Mouse (Mus musculus) layer of hippocampus, postnatal 10 days (tissue): ENCODE results near the gene 1700029J07Rik. TPM values are rescaled to one million over a fixed set of nuclear protein-coding genes. Genes with fewer than 3 reads are reported as not detected.
A peak's percentile ranks its signal among the peaks of the same experiment; 100 is the strongest.

ENCODE experiments used
- DNase-seq, 2 experiments: peaks; one replicate each; pipeline ENCODE4 v3.0.0; 2021; ENCODE audit warnings: low spot score in 2 of 2
- long read RNA-seq: library from polyadenylated mRNA; stranded (forward); transcript quantifications from one replicate; pipeline ENCODE4 v2.0.0, GENCODE M21; 2023
- total RNA-seq, 2 experiments: library from RNA; stranded (reverse); gene quantifications; 2 replicates each; pipeline ENCODE4 v1.2.3; 2021

The 1700029J07Rik gene
- 1 to 10 TPM; 4.0 to 4.3 TPM for total RNA-seq
- long read RNA-seq, partial matches to known transcripts, result 1 of 4 reads
- long read RNA-seq, other reads (novel, unspliced or antisense), result 0 of 4 reads

- peak; percentile 97 to 98 for DNase-seq
Measured at GRCm38 (mm10) chr8:45975126-45975836, at the start of gene 1700029J07Rik, which contains the start of gene Ufsp2. TSS of gene 1700029J07Rik (minus strand) at chr8:45975252. TSS of gene Ufsp2 (plus strand) at chr8:45975528.

- DNase-seq, result no peak
Measured at GRCm38 (mm10) chr8:46024392-46024791, 49.3 kb upstream of the 1700029J07Rik start.

GRCm38 (mm10) chr8:46022758-46023157, 47.7 kb upstream of the 1700029J07Rik start:
- no peak for DNase-seq

GRCm38 (mm10) chr8:46022203-46022602, 47.2 kb upstream of the 1700029J07Rik start:
- DNase-seq, result no peak

GRCm38 (mm10) chr8:46010746-46011680, 36.0 kb upstream of the 1700029J07Rik start:
- DNase-seq, result peak; percentile 45 to 48

GRCm38 (mm10) chr8:46010306-46010705, 35.3 kb upstream of the 1700029J07Rik start:
- DNase-seq, result no peak

- no peak for DNase-seq
Measured at GRCm38 (mm10) chr8:46007050-46007672, 32.1 kb upstream of the 1700029J07Rik start.

- DNase-seq, result no peak
Measured at GRCm38 (mm10) chr8:46005596-46005995, 30.5 kb upstream of the 1700029J07Rik start, which contains the start of gene Ankrd37. TSS of gene Ankrd37 (minus strand) at chr8:46005707.

- DNase-seq, result peak; percentile 97 to 99
Measured at GRCm38 (mm10) chr8:45999784-46000705, 25.0 kb upstream of the 1700029J07Rik start.

- no peak for DNase-seq
Measured at GRCm38 (mm10) chr8:45999138-45999783, 24.2 kb upstream of the 1700029J07Rik start, which contains the start of gene Lrp2bp. TSS of gene Lrp2bp (plus strand) at chr8:45999303.

- DNase-seq, result no peak
Measured at GRCm38 (mm10) chr8:45998228-45998627, 23.2 kb upstream of the 1700029J07Rik start.

- no peak for DNase-seq
Measured at GRCm38 (mm10) chr8:45995576-45995975, 20.5 kb upstream of the 1700029J07Rik start.

- DNase-seq, result no peak
Measured at GRCm38 (mm10) chr8:45994111-45994510, 19.1 kb upstream of the 1700029J07Rik start.

- DNase-seq, result no peak
Measured at GRCm38 (mm10) chr8:45990631-45991310, 15.7 kb upstream of the 1700029J07Rik start.

- DNase-seq, result no peak
Measured at GRCm38 (mm10) chr8:45988189-45988588, 13.1 kb upstream of the 1700029J07Rik start.

GRCm38 (mm10) chr8:45986665-45987064, 11.6 kb upstream of the 1700029J07Rik start:
- DNase-seq, result no peak

GRCm38 (mm10) chr8:45975837-45976468, 901 bp upstream of the 1700029J07Rik start:
- DNase-seq, result no peak

GRCm38 (mm10) chr8:45973988-45974505, 1.0 kb downstream of the 1700029J07Rik start:
- no peak for DNase-seq
